Comparison of ENCODE assay signal across 24 mouse cellular contexts in the genomic region with DNA sequence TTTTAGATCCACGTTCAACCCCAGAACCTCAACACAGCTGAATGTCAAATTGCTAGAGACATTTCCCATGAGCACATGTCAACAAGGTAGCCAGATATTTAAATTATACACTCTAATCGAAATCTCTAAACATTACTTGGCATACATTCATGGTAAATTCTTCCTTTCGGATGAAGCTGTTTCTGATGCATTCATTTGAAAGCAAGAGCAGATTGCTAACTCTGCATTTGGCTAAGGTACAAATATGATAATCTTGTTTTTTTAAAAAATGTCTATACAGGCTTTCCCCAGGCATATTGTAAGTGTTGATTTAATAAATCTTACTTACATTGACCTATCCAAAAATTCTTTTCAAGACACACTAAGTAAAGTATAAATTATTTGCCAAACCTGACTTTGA.
DNase-seq lines count a peak whose midpoint lies in the region; ATAC-seq and TF ChIP-seq lines count a peak whose summit lies in the region.
"Had no signal": no experiment of that assay in that cellular context is flagged by ENCODE, and none has a peak within 500 bp of the region (broad histone marks: within the 10 kb centered on the region; RNA-seq: fewer than 3 reads in every experiment).

No protein-coding gene starts in this region.

- TF ChIP-seq POLR2A in brain, embryonic 14.5 days (IDR thresholded peaks at IDR 0.05; ENCODE audit: borderline replicate concordance, extremely low read depth, insufficient read depth, insufficient read length, poor library complexity, severe bottlenecking) = no peak

- H3K27me3 ChIP-seq in forebrain, embryonic 14.5 days (replicated peaks; ENCODE audit: control insufficient read depth, insufficient read depth, low read length) = no peaks in the 10 kb centered on the region
- no peaks in the 10 kb centered on the region for H3K27me3 ChIP-seq in forebrain, embryonic 11.5 days (ENCODE audit: control insufficient read depth, insufficient read depth, low read length)
- H3K27me3 ChIP-seq in forebrain, postnatal 0 days (ENCODE audit: insufficient read depth, low read length) = no peaks in the 10 kb centered on the region
- H3K27me3 ChIP-seq: embryonic facial prominence, embryonic 12.5 days; heart, embryonic 12.5 days; heart, embryonic 15.5 days; hindbrain, embryonic 12.5 days; hindbrain, embryonic 15.5 days had no signal

- no peaks in the 10 kb centered on the region for H3K4me1 ChIP-seq in forebrain, embryonic 14.5 days (ENCODE audit: control insufficient read depth, insufficient read depth, low read length)
- H3K4me1 ChIP-seq in forebrain, embryonic 11.5 days (replicated peaks; ENCODE audit: control insufficient read depth, insufficient read depth, low read length) = no peaks in the 10 kb centered on the region
- no peaks in the 10 kb centered on the region for H3K4me1 ChIP-seq in forebrain, postnatal 0 days (ENCODE audit: insufficient read depth)
- H3K4me1 ChIP-seq: embryonic facial prominence, embryonic 12.5 days; heart, embryonic 15.5 days; hindbrain, embryonic 12.5 days; hindbrain, embryonic 15.5 days had no signal

- H3K27ac ChIP-seq in forebrain, embryonic 14.5 days (ENCODE audit: low read depth, low read length) = no peak overlapping the region
- no peak overlapping the region for H3K27ac ChIP-seq in forebrain, embryonic 11.5 days (ENCODE audit: low read depth, low read length)
- no peak overlapping the region for H3K27ac ChIP-seq in forebrain, postnatal 0 days (ENCODE audit: low read depth, low read length)
- H3K27ac ChIP-seq: embryonic facial prominence, embryonic 12.5 days; heart, embryonic 15.5 days; hindbrain, embryonic 12.5 days; hindbrain, embryonic 15.5 days had no signal

- no peaks in the 10 kb centered on the region for H3K36me3 ChIP-seq in forebrain, embryonic 14.5 days (ENCODE audit: control insufficient read depth, insufficient read depth, low read length)
- H3K36me3 ChIP-seq in forebrain, embryonic 11.5 days (ENCODE audit: control insufficient read depth, insufficient read depth, low read length) = no peaks in the 10 kb centered on the region
- H3K36me3 ChIP-seq in forebrain, postnatal 0 days (ENCODE audit: insufficient read depth) = no peaks in the 10 kb centered on the region
- H3K36me3 ChIP-seq: embryonic facial prominence, embryonic 12.5 days; heart, embryonic 12.5 days; heart, embryonic 15.5 days; hindbrain, embryonic 12.5 days; hindbrain, embryonic 15.5 days had no signal

- peak; percentile 72 for DNase-seq in forebrain, embryonic 14.5 days (ENCODE audit: low spot score)
- DNase-seq in forebrain, embryonic 11.5 days (ENCODE audit: low spot score) = no peak
- DNase-seq in brain, adult 2 months (ENCODE audit: low read depth, low spot score) = peak; percentile 3
- DNase-seq in brain, embryonic 14.5 days (ENCODE audit: low read depth) = peak; percentile 62
- DNase-seq in forebrain, postnatal 0 days = peak; percentile 36
- no peak for DNase-seq in heart, postnatal 14 days
- no peak for DNase-seq in layer of hippocampus, adult 9-11 months
- DNase-seq: adrenal gland, adult 8-10 months; adrenal gland, postnatal 25 days; cerebellum, adult 11-12 months; cerebellum, adult 8-10 months; cerebellum, postnatal 10 days; gastrocnemius, postnatal 25 days; heart, adult 18-20 months; heart, postnatal 10 days; kidney, adult 2 months had no signal

- 73% methylated on average over 3 of the region's 3 CpGs for WGBS in forebrain, embryonic 14.5 days
- 87% methylated on average over 3 of the region's 3 CpGs for WGBS in forebrain, embryonic 11.5 days
- 51% methylated on average over 3 of the region's 3 CpGs for WGBS in forebrain, postnatal 0 days

- intact Hi-C loops in heart, postnatal 14 days (cut with DNase I) = no loop called here

- H3K9me3 ChIP-seq in forebrain, embryonic 14.5 days (replicated peaks; ENCODE audit: control insufficient read depth, low read length) = no peaks in the 10 kb centered on the region
- no peaks in the 10 kb centered on the region for H3K9me3 ChIP-seq in forebrain, embryonic 11.5 days (ENCODE audit: control insufficient read depth, low read length)
- no peaks in the 10 kb centered on the region for H3K9me3 ChIP-seq in forebrain, postnatal 0 days (ENCODE audit: low read length)
- H3K9me3 ChIP-seq: embryonic facial prominence, embryonic 12.5 days; heart, embryonic 12.5 days; heart, embryonic 15.5 days; hindbrain, embryonic 12.5 days; hindbrain, embryonic 15.5 days had no signal

- H3K4me3 ChIP-seq in forebrain, embryonic 14.5 days (ENCODE audit: low read depth, low read length) = no peak overlapping the region
- no peak overlapping the region for H3K4me3 ChIP-seq in forebrain, embryonic 11.5 days (ENCODE audit: low read depth, low read length)
- no peak overlapping the region for H3K4me3 ChIP-seq in forebrain, postnatal 0 days (ENCODE audit: low read depth, low read length)
- H3K4me3 ChIP-seq: embryonic facial prominence, embryonic 12.5 days; erythroblast, embryonic 14.5 days; heart, embryonic 12.5 days; heart, embryonic 15.5 days; hindbrain, embryonic 12.5 days; hindbrain, embryonic 15.5 days had no signal

- ATAC-seq in forebrain, embryonic 14.5 days = no peak
- no peak for ATAC-seq in forebrain, embryonic 11.5 days (replicated peaks; ENCODE audit: low FRiP score)
- ATAC-seq in forebrain, postnatal 0 days = peak; percentile 60
- ATAC-seq: activated CD4-positive, CD25-positive, alpha-beta regulatory T cell, adult 4 months; intestine, postnatal 0 days had no signal

- H3K4me2 ChIP-seq in forebrain, embryonic 14.5 days (ENCODE audit: low read length) = no peak overlapping the region
- no peak overlapping the region for H3K4me2 ChIP-seq in forebrain, embryonic 11.5 days (ENCODE audit: low read depth, low read length, severe bottlenecking)
- no peak overlapping the region for H3K4me2 ChIP-seq in forebrain, postnatal 0 days (ENCODE audit: low read depth)
- H3K4me2 ChIP-seq: embryonic facial prominence, embryonic 12.5 days; heart, embryonic 12.5 days; heart, embryonic 15.5 days; hindbrain, embryonic 12.5 days; hindbrain, embryonic 15.5 days had no signal

- no peak for TF ChIP-seq CTCF in brain, embryonic 14.5 days (IDR thresholded peaks at IDR 0.05; ENCODE audit: borderline replicate concordance, extremely low read depth, insufficient read depth, insufficient read length)
- TF ChIP-seq CTCF in forebrain, postnatal 0 days (IDR thresholded peaks at IDR 0.05; ENCODE audit: low read depth) = no peak

- H3K9ac ChIP-seq in forebrain, embryonic 14.5 days (ENCODE audit: low read length) = no peak overlapping the region
- H3K9ac ChIP-seq in forebrain, embryonic 11.5 days (ENCODE audit: low read length) = no peak overlapping the region
- no peak overlapping the region for H3K9ac ChIP-seq in forebrain, postnatal 0 days
- H3K9ac ChIP-seq: embryonic facial prominence, embryonic 12.5 days; heart, embryonic 12.5 days; heart, embryonic 15.5 days; hindbrain, embryonic 12.5 days; hindbrain, embryonic 15.5 days had no signal

Comparison
In these comparisons a context has a peak if more than half of its experiments do, and no peak if none do; other contexts are left out.
1. DNase-seq: peak in forebrain, embryonic 14.5 days (single experiment), brain, adult 2 months (single experiment), brain, embryonic 14.5 days (single experiment) and forebrain, postnatal 0 days (single experiment); none in forebrain, embryonic 11.5 days (single experiment), heart, postnatal 14 days (0 of 2) and layer of hippocampus, adult 9-11 months (single experiment).